Mouse (Mus musculus) liver, adult 2 months (tissue): ENCODE data around the gene Cyb5b.
"Not testable (repeated sequence)": the region's sequence is repeated elsewhere in the genome, so short reads cannot be mapped to it uniquely, and the experiment has no call there.

Source experiments
- CTCF ChIP-seq: fragments of 200-500 bp; IDR thresholded peaks from 2 replicates; pipeline ENCODE4 v1.5.1; 2011; ENCODE audit warnings: low read depth, low read length, control low read depth
- POLR2A ChIP-seq: fragments of 200-500 bp; IDR thresholded peaks from 2 replicates; pipeline ENCODE4 v1.6.1; 2011; ENCODE audit warnings: low read length, control low read depth; ENCODE audit not compliant: insufficient read depth; ENCODE audit errors: extremely low read depth

GRCm38 (mm10) chr8:107108089-107108488, 42.4 kb upstream of the Cyb5b start:
- not testable (repeated sequence) for TF ChIP-seq CTCF, POLR2A
